Mouse (Mus musculus): ENCODE results near the gene Il27.

GRCm38 (mm10) chr7:126586839-126587238 lies 7.9 kb downstream of the Il27 start:
- TF ChIP-seq CTCF (IDR thresholded peaks at IDR 0.05; ENCODE audit: borderline replicate concordance, extremely low read depth, insufficient read depth, insufficient read length) (no peak), POLR2A (IDR thresholded peaks at IDR 0.05; ENCODE audit: borderline replicate concordance, extremely low read depth, insufficient read depth, insufficient read length, poor library complexity, severe bottlenecking) (no peak)
